Mouse (Mus musculus) bone marrow macrophage, adult 2 months (primary cell): Measurements from ENCODE around the gene Fam193a.

Experiments
- CTCF ChIP-seq: IDR thresholded peaks from 2 replicates; pipeline ENCODE4 v1.5.1; 2012; ENCODE audit warnings: low read depth, mild to moderate bottlenecking, low read length, moderate library complexity
- POLR2A ChIP-seq: IDR thresholded peaks from 2 replicates; pipeline ENCODE4 v1.6.1; 2012; ENCODE audit warnings: mild to moderate bottlenecking, low read depth, low read length, borderline replicate concordance

DNA sequence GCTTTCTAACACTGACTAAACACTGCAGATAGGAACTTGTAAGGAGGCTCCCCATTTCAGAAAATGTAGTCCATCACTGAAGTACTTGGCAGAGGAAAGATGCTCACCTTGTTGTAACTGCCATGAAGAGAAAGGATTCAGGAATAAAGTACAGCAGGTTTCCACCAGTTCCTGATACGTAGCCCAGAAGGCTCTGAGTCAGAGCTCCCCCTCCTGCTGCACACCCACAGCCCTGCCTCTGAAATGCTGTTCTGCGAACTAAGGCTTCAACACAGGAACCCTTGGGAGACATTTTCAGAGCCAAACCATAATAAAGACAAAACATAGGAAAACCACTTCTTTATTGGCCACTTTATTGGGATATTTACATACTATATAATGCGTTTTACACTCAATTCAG lies 64.5 kb downstream of the Fam193a start:
- TF ChIP-seq POLR2A (no peak), CTCF (no peak)
